Mouse (Mus musculus): Measurements from ENCODE around the gene Gm11111.

Gm11111 gene

GRCm38 (mm10) chr5:98585915-98586314 lies 33.4 kb downstream of the Gm11111 start:
- DNase-seq, result no peak

All from thymus, postnatal 4 days (tissue).